Mouse (Mus musculus) CD8-positive naive resting alpha-beta T cell, adult 2 months (primary cell): ENCODE measurements around the gene Bcr.

Experiments
- DNase-seq, 2 experiments: peaks; one replicate each; pipeline ENCODE4 v3.0.0; 2022; ENCODE audit warnings: low read depth in 2 of 2, low spot score in 2 of 2

Gene Bcr

GRCm38 (mm10) chr10:75056255-75056654 is 4.1 kb upstream of the Bcr start:
- DNase-seq, result no peak

GRCm38 (mm10) chr10:75058336-75058735 is 2.1 kb upstream of the Bcr start:
- DNase-seq, result no peak

GRCm38 (mm10) chr10:75058761-75059395 is 1.5 kb upstream of the Bcr start:
- no peak for DNase-seq

- peak; percentile 67 to 74 for DNase-seq
Measured at GRCm38 (mm10) chr10:75059396-75059795, 996 bp upstream of the Bcr start.

- peak; percentile 16 to 36 for DNase-seq
Measured at GRCm38 (mm10) chr10:75060843-75061235, 447 bp downstream of the Bcr start.

- DNase-seq, result peak; percentile 5 to 9
Measured at GRCm38 (mm10) chr10:75061341-75062188, 1.2 kb downstream of the Bcr start.

- DNase-seq, result no peak
Measured at GRCm38 (mm10) chr10:75062189-75062561, 1.8 kb downstream of the Bcr start.

- DNase-seq, result no peak
Measured at GRCm38 (mm10) chr10:75062621-75063020, 2.2 kb downstream of the Bcr start.

- no peak for DNase-seq
Measured at GRCm38 (mm10) chr10:75063301-75063965, 3.0 kb downstream of the Bcr start.

GRCm38 (mm10) chr10:75065691-75066090 is 5.3 kb downstream of the Bcr start:
- DNase-seq, result no peak

- DNase-seq, result no peak
Measured at GRCm38 (mm10) chr10:75067446-75067845, 7.1 kb downstream of the Bcr start.

GRCm38 (mm10) chr10:75068086-75068485 is 7.7 kb downstream of the Bcr start:
- no peak for DNase-seq

GRCm38 (mm10) chr10:75068624-75069328 is 8.4 kb downstream of the Bcr start:
- no peak for DNase-seq

- DNase-seq, result no peak
Measured at GRCm38 (mm10) chr10:75070281-75070976, 10.0 kb downstream of the Bcr start.

GRCm38 (mm10) chr10:75075665-75076064 is 15.3 kb downstream of the Bcr start:
- no peak for DNase-seq

- DNase-seq, result no peak
Measured at GRCm38 (mm10) chr10:75078174-75079128, 18.1 kb downstream of the Bcr start.

GRCm38 (mm10) chr10:75085330-75085729 is 24.9 kb downstream of the Bcr start:
- DNase-seq, result no peak

- DNase-seq, result no peak
Measured at GRCm38 (mm10) chr10:75088471-75088870, 28.1 kb downstream of the Bcr start.

GRCm38 (mm10) chr10:75091478-75092152 is 31.2 kb downstream of the Bcr start:
- no peak for DNase-seq
